Mouse (Mus musculus): Measurements from ENCODE around the gene Lsamp. TPM values are rescaled to one million over a fixed set of nuclear protein-coding genes. Genes with fewer than 3 reads are reported as not detected.

Lsamp gene
- polyA plus RNA-seq, 1 experiment from 2014 or later = 5.4 TPM

DNA sequence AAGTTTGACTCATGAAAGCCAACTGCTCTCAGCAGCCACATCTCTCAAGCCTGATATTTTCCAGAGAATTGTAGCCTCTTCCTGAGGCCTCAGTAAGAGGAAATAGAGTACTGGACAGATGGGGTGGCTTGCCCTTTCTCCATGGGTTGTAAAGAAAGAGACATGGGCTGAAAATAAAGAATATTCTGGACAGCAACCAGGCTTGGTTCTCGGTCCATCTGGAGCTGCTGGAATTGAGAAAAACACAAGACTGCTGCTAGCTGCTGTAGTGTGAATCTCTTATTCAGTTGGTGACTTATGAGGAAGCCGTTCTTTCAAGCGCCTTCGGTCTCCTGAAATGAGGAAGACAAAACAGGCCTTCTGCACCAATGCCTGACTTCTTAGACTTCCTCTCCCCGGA lies 1954.1 kb downstream of the Lsamp start:
- H3K36me3 ChIP-seq (ENCODE audit: control insufficient read depth, insufficient read depth, low read length) = no peaks in the 10 kb centered on the region
- 90% methylated on average over 5 of the region's 5 CpGs for WGBS
- no peaks in the 10 kb centered on the region for H3K27me3 ChIP-seq (replicated peaks; ENCODE audit: control insufficient read depth, insufficient read depth, low read length)
- no peak for DNase-seq (ENCODE audit: low spot score)
- ATAC-seq (replicated peaks; ENCODE audit: low FRiP score, low TSS enrichment, low read depth) = no peak
- no peak overlapping the region for H3K4me2 ChIP-seq (ENCODE audit: low read length)
- H3K27ac ChIP-seq (ENCODE audit: low read depth) = no peak overlapping the region
- no peaks in the 10 kb centered on the region for H3K9me3 ChIP-seq (ENCODE audit: control insufficient read depth, low read length)
- H3K4me3 ChIP-seq (ENCODE audit: low read depth, low read length) = no peak overlapping the region
- no peak overlapping the region for H3K9ac ChIP-seq (ENCODE audit: low read length)
- no peaks in the 10 kb centered on the region for H3K4me1 ChIP-seq (replicated peaks; ENCODE audit: control insufficient read depth, insufficient read depth, low read length)

DNA sequence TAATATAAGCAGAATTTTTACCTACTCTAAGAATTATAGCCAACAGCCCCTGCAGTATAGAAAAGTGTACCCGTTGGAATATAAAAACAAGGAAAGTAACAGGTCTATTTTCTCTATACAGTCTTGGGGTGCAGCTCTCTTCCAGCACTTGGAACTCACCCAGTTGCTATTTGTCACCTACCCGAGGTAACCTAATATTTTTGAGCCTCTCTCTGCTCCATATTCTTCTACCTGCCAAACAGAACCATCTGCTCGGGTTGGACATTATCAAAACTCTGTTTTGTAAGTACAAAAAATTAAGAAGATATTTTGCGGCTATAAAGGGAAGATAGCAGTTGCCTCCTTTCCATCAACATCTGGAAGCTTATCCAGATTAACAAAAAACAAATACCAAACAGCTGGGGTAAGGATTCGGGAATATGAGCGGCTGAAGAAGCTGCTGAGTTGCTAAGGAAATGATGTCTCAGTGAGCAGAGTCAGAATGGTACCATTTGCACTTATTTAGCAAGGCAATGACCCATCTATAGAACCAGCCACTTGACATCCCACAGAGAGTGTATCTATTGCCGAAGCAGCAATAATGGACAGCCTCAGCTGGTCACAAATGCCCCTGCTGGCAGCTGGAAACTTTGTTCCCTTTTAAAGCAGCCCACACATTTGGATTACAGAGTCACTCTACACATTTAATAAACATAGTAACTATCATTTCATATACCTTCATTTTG lies 1957.6 kb downstream of the Lsamp start:
- Histone ChIP-seq H3K36me3 (ENCODE audit: control insufficient read depth, insufficient read depth, low read length) (no peaks in the 10 kb centered on the region), H3K4me2 (ENCODE audit: low read length) (no peak overlapping the region), H3K4me1 (replicated peaks; ENCODE audit: control insufficient read depth, insufficient read depth, low read length) (no peaks in the 10 kb centered on the region), H3K27ac (ENCODE audit: low read depth) (no peak overlapping the region), H3K4me3 (ENCODE audit: low read depth, low read length) (no peak overlapping the region), H3K9me3 (ENCODE audit: control insufficient read depth, low read length) (no peaks in the 10 kb centered on the region), H3K9ac (ENCODE audit: low read length) (no peak overlapping the region), H3K27me3 (replicated peaks; ENCODE audit: control insufficient read depth, insufficient read depth, low read length) (no peaks in the 10 kb centered on the region)
- DNase-seq (ENCODE audit: low spot score) (no peak), ATAC-seq (replicated peaks; ENCODE audit: low FRiP score, low TSS enrichment, low read depth) (no peak)
- WGBS = 83% methylated on average over 7 of the region's 7 CpGs

DNA sequence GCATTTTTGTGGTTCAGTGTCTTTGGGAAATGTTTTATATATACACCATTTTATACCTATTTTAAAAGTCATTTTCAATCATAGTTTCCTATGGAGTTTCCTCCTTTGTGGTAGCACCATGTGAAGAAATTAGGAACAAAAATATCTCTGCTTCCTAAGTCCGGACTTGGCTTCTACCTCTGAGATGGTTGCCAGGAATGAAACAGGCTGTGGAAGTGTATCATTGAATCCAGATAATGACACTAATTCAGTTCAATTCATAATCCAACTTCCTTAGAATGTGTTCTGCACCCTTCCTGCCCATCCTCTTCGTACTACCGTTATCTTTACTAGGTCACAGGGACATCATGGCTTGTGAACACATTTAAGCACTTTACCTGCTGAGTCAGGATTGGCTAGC lies 1973.7 kb downstream of the Lsamp start:
- no peaks in the 10 kb centered on the region for H3K27me3 ChIP-seq (replicated peaks; ENCODE audit: control insufficient read depth, insufficient read depth, low read length)
- no peak overlapping the region for H3K9ac ChIP-seq (ENCODE audit: low read length)
- H3K27ac ChIP-seq (ENCODE audit: low read depth) = no peak overlapping the region
- 89% methylated on average over 3 of the region's 3 CpGs for WGBS
- no peak for ATAC-seq (replicated peaks; ENCODE audit: low FRiP score, low TSS enrichment, low read depth)
- no peak for DNase-seq (ENCODE audit: low spot score)
- no peak overlapping the region for H3K4me2 ChIP-seq (ENCODE audit: low read length)
- H3K4me1 ChIP-seq (replicated peaks; ENCODE audit: control insufficient read depth, insufficient read depth, low read length) = no peaks in the 10 kb centered on the region
- no peak overlapping the region for H3K4me3 ChIP-seq (ENCODE audit: low read depth, low read length)
- no peaks in the 10 kb centered on the region for H3K36me3 ChIP-seq (ENCODE audit: control insufficient read depth, insufficient read depth, low read length)
- H3K9me3 ChIP-seq (ENCODE audit: control insufficient read depth, low read length) = no peaks in the 10 kb centered on the region

DNA sequence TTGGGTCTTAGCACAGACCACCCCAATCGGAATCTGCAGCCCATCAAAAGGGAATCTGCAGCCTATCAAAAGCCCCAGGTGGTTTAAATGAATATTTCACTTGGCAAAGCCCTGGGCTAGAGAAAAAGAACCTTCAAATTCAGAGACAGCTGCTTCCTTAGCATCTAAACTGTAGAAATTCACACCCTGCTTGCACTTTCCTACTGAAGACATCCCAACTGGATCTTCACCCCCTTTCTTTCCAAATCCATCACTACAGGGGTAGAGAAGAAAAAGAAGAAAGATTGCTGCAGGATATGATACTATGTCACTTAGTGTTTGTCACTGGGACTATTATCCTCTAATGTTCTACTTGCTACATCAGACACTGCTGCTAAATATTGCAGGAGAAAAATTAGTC lies 1981.5 kb downstream of the Lsamp start:
- DNase-seq (ENCODE audit: low spot score) = no peak
- ATAC-seq (replicated peaks; ENCODE audit: low FRiP score, low TSS enrichment, low read depth) = no peak
- H3K9ac ChIP-seq (ENCODE audit: low read length) = no peak overlapping the region
- no peak overlapping the region for H3K4me2 ChIP-seq (ENCODE audit: low read length)
- no peaks in the 10 kb centered on the region for H3K9me3 ChIP-seq (ENCODE audit: control insufficient read depth, low read length)
- H3K4me1 ChIP-seq (replicated peaks; ENCODE audit: control insufficient read depth, insufficient read depth, low read length) = no peaks in the 10 kb centered on the region
- no peak overlapping the region for H3K4me3 ChIP-seq (ENCODE audit: low read depth, low read length)
- H3K36me3 ChIP-seq (ENCODE audit: control insufficient read depth, insufficient read depth, low read length) = no peaks in the 10 kb centered on the region
- no peaks in the 10 kb centered on the region for H3K27me3 ChIP-seq (replicated peaks; ENCODE audit: control insufficient read depth, insufficient read depth, low read length)
- no peak overlapping the region for H3K27ac ChIP-seq (ENCODE audit: low read depth)
- WGBS = 73% methylated on average over 1 of the region's 1 CpGs

DNA sequence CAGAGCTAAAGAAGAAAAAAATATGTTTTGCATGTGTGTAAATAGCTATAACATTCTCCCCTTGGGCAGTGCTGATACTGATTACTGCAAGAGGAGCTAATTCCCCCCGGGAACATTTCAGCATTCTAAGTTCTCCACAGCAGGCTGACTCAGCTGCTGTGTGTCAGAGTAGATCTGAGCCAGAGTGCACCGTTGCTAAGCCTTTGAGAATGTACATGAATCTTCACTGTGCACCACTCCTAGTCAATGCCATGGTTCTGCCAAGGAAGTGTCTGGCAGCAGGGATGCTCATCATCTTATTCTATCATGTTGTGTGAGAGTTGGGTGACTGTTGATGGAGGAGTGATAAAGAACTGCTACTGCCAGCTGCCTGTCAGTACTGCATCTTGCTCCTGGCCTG lies 1985.1 kb downstream of the Lsamp start:
- Histone ChIP-seq H3K4me2 (ENCODE audit: low read length) (no peak overlapping the region), H3K36me3 (ENCODE audit: control insufficient read depth, insufficient read depth, low read length) (no peaks in the 10 kb centered on the region), H3K9me3 (ENCODE audit: control insufficient read depth, low read length) (no peaks in the 10 kb centered on the region), H3K9ac (ENCODE audit: low read length) (no peak overlapping the region), H3K27me3 (replicated peaks; ENCODE audit: control insufficient read depth, insufficient read depth, low read length) (no peaks in the 10 kb centered on the region), H3K27ac (ENCODE audit: low read depth) (no peak overlapping the region), H3K4me3 (ENCODE audit: low read depth, low read length) (no peak overlapping the region), H3K4me1 (replicated peaks; ENCODE audit: control insufficient read depth, insufficient read depth, low read length) (no peaks in the 10 kb centered on the region)
- 72% methylated on average over 2 of the region's 2 CpGs for WGBS
- DNase-seq (ENCODE audit: low spot score) (no peak), ATAC-seq (replicated peaks; ENCODE audit: low FRiP score, low TSS enrichment, low read depth) (no peak)

DNA sequence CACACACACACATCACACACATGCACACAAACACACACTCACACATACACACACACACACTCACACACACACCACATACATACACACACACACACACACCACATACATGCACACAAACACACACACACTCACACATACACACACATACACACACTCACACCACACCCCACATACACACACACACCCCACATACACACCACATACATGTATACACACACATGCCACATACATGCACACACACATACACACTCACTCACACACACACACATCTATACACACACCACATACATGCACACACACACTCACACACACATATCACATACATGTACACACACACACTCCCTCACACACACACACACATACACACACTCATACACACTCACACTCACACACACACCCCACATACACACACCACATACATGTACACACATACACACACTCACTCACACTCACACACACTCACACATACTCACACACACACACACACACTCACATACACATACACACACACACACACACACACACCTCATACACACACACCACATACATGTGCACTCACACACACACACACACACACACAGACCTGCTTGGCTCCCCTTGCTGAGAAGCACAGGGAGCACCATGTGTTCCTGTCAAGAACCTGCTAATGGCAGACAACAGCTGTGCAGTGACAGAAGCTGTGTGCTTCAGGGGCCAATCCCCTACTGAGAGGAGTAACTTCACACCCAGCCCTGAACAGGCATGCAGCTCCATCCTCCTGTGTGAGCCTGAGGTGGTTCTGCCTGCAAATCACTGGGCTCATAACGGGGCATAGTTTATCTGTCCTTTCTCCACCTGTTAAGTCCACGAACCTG lies 1990.9 kb downstream of the Lsamp start:
- Histone ChIP-seq H3K27me3 (replicated peaks; ENCODE audit: control insufficient read depth, insufficient read depth, low read length) (no peaks in the 10 kb centered on the region), H3K4me2 (ENCODE audit: low read length) (no peak overlapping the region), H3K9ac (ENCODE audit: low read length) (no peak overlapping the region), H3K27ac (ENCODE audit: low read depth) (no peak overlapping the region), H3K4me1 (replicated peaks; ENCODE audit: control insufficient read depth, insufficient read depth, low read length) (no peaks in the 10 kb centered on the region), H3K9me3 (ENCODE audit: control insufficient read depth, low read length) (no peaks in the 10 kb centered on the region), H3K4me3 (ENCODE audit: low read depth, low read length) (no peak overlapping the region), H3K36me3 (ENCODE audit: control insufficient read depth, insufficient read depth, low read length) (no peaks in the 10 kb centered on the region)
- DNase-seq (ENCODE audit: low spot score) (no peak), ATAC-seq (replicated peaks; ENCODE audit: low FRiP score, low TSS enrichment, low read depth) (no peak)
- 37% methylated on average over 2 of the region's 2 CpGs for WGBS

DNA sequence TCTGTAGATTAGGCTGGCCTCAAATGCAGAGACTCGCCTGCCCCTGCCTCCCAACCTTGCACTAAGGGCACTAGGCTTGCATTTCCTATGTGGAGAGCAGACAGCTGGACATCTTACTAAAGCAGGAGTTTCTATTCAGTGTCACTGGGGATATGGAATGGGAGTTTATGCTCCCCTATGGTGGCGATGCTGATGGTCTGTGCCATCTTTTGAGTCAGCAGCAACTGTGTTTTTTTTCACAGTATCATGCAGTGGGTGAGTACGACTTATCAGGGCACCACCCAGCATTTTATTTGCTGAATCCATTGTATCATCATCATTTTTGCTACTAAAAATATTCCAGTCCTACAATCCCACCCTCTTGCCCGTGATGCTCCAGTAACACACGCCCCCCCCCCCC lies 1992.7 kb downstream of the Lsamp start:
- no peak overlapping the region for H3K9ac ChIP-seq (ENCODE audit: low read length)
- ATAC-seq (replicated peaks; ENCODE audit: low FRiP score, low TSS enrichment, low read depth) = no peak
- no peak overlapping the region for H3K4me3 ChIP-seq (ENCODE audit: low read depth, low read length)
- no peak for DNase-seq (ENCODE audit: low spot score)
- H3K4me2 ChIP-seq (ENCODE audit: low read length) = no peak overlapping the region
- H3K4me1 ChIP-seq (replicated peaks; ENCODE audit: control insufficient read depth, insufficient read depth, low read length) = no peaks in the 10 kb centered on the region
- H3K27ac ChIP-seq (ENCODE audit: low read depth) = no peak overlapping the region
- H3K36me3 ChIP-seq (ENCODE audit: control insufficient read depth, insufficient read depth, low read length) = no peaks in the 10 kb centered on the region
- no peaks in the 10 kb centered on the region for H3K27me3 ChIP-seq (replicated peaks; ENCODE audit: control insufficient read depth, insufficient read depth, low read length)
- no peaks in the 10 kb centered on the region for H3K9me3 ChIP-seq (ENCODE audit: control insufficient read depth, low read length)
- WGBS = 81% methylated on average over 5 of the region's 5 CpGs

DNA sequence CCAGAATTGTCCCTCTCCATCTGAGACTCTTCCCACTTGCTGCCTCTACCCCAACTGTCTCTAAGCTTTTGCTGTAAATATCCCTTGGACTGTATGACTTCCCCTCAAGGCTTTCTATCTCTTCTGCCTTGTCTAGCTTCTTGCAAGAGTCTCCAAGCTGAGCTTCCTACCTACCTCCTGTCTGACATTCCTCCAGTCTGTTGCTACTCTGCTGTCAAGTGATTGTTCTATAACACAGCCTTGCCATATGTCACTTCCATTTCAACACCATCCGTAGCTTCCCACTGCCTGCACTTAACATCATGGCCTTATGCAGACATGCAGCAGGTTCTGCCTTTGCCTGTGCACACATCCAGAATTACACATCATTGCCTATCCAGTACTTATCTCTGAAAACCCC lies 2012.8 kb downstream of the Lsamp start:
- no peak overlapping the region for H3K27ac ChIP-seq (ENCODE audit: low read depth)
- no peak overlapping the region for H3K4me3 ChIP-seq (ENCODE audit: low read depth, low read length)
- H3K9me3 ChIP-seq (ENCODE audit: control insufficient read depth, low read length) = no peaks in the 10 kb centered on the region
- ATAC-seq (replicated peaks; ENCODE audit: low FRiP score, low TSS enrichment, low read depth) (no peak), DNase-seq (ENCODE audit: low spot score) (no peak)
- no peak overlapping the region for H3K4me2 ChIP-seq (ENCODE audit: low read length)
- no peak overlapping the region for H3K9ac ChIP-seq (ENCODE audit: low read length)
- no peaks in the 10 kb centered on the region; the same call in 1 of the 2 replicates for H3K4me1 ChIP-seq (replicated peaks; ENCODE audit: control insufficient read depth, insufficient read depth, low read length)
- H3K27me3 ChIP-seq (replicated peaks; ENCODE audit: control insufficient read depth, insufficient read depth, low read length) = no peaks in the 10 kb centered on the region
- H3K36me3 ChIP-seq (ENCODE audit: control insufficient read depth, insufficient read depth, low read length) = no peaks in the 10 kb centered on the region
- WGBS = 64% methylated on average over 1 of the region's 1 CpGs

DNA sequence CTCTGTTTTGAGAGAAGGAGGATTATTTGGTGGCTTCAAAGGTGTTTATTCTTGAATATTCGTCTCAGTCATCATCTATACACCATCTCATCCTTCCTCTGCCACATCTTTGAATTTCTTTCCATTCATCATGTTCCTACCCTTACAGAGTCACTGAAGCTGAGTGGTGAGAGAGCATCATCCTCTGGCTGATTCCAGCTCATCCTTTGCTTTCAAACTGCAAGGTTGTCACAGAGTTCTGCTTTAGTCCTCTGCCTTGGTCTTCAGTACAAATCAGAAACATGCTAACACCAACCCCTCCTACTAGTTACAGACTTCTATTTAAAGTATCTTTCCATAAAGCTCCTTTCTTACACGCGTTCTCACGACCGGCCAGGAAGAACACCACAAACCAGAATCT lies 2018.8 kb downstream of the Lsamp start:
- DNase-seq (ENCODE audit: low spot score) (no peak), ATAC-seq (replicated peaks; ENCODE audit: low FRiP score, low TSS enrichment, low read depth) (no peak)
- no peak overlapping the region for H3K27ac ChIP-seq (ENCODE audit: low read depth)
- no peaks in the 10 kb centered on the region for H3K4me1 ChIP-seq (replicated peaks; ENCODE audit: control insufficient read depth, insufficient read depth, low read length)
- H3K4me2 ChIP-seq (ENCODE audit: low read length) = no peak overlapping the region
- WGBS = 94% methylated on average over 5 of the region's 5 CpGs
- no peaks in the 10 kb centered on the region for H3K36me3 ChIP-seq (ENCODE audit: control insufficient read depth, insufficient read depth, low read length)
- H3K27me3 ChIP-seq (replicated peaks; ENCODE audit: control insufficient read depth, insufficient read depth, low read length) = no peaks in the 10 kb centered on the region
- no peaks in the 10 kb centered on the region for H3K9me3 ChIP-seq (ENCODE audit: control insufficient read depth, low read length)
- no peak overlapping the region for H3K4me3 ChIP-seq (ENCODE audit: low read depth, low read length)
- H3K9ac ChIP-seq (ENCODE audit: low read length) = no peak overlapping the region
